Mouse (Mus musculus) heart, embryonic 12.5 days (tissue): Measurements from ENCODE around the gene 4930415L06Rik. TPM values are rescaled to one million over a fixed set of nuclear protein-coding genes. Genes with fewer than 3 reads are reported as not detected.

Source experiments
- ATAC-seq: fragments of 200-750 bp; cut with Nextera tagmentation; 2 replicates; pipeline ENCODE4 v1.8.0; 2017; ENCODE audit warnings: moderate TSS enrichment, moderate library complexity; ENCODE audit not compliant: insufficient number of reproducible peaks, low FRiP score
- H3K27ac ChIP-seq: fragments of 300-500 bp; sonication (generic); 2 replicates; pipeline ENCODE4 v1.5.1; 2016; ENCODE audit warnings: mild to moderate bottlenecking, moderate library complexity; ENCODE audit not compliant: poor library complexity, severe bottlenecking
- H3K27me3 ChIP-seq: fragments of 300-500 bp; sonication (generic); replicated peaks from 2 replicates; pipeline ENCODE4 v1.6.1; 2016; ENCODE audit warnings: mild to moderate bottlenecking, moderate library complexity
- H3K36me3 ChIP-seq: fragments of 300-500 bp; sonication (generic); 2 replicates; pipeline ENCODE4 v1.6.1; 2016; ENCODE audit warnings: mild to moderate bottlenecking, moderate library complexity
- H3K4me1 ChIP-seq: fragments of 300-500 bp; sonication (generic); replicated peaks from 2 replicates; pipeline ENCODE4 v1.6.1; 2016; ENCODE audit warnings: mild to moderate bottlenecking
- H3K4me2 ChIP-seq: fragments of 300-500 bp; sonication (generic); 2 replicates; pipeline ENCODE4 v1.6.1; 2016; ENCODE audit warnings: mild to moderate bottlenecking, moderate library complexity
- H3K4me3 ChIP-seq: fragments of 300-500 bp; sonication (generic); 2 replicates; pipeline ENCODE4 v1.5.1; 2016; ENCODE audit warnings: mild to moderate bottlenecking
- H3K9ac ChIP-seq: fragments of 300-500 bp; sonication (generic); 2 replicates; pipeline ENCODE4 v1.6.1; 2016; ENCODE audit warnings: mild to moderate bottlenecking, moderate library complexity
- H3K9me3 ChIP-seq: fragments of 300-500 bp; sonication (generic); replicated peaks from 2 replicates; pipeline ENCODE4 v1.6.1; 2016; ENCODE audit warnings: mild to moderate bottlenecking, moderate library complexity
- WGBS: fragments of 180-500 bp; shearing (Covaris S2); methylation state at CpG from one replicate; pipeline ENCODE4 v1.1.7; 2016; 5-methylcytosine and 5-hydroxymethylcytosine counted together
- polyA plus RNA-seq: library from polyadenylated mRNA; unstranded; fragments of >200 nt; fragmentation: Nextera tagmentation; extraction: Ambion mirVana; gene quantifications from 2 replicates; pipeline ENCODE4 v1.2.1, GENCODE M21; 2016

The 4930415L06Rik gene
- polyA plus RNA-seq = not detected in 2 replicates

DNA sequence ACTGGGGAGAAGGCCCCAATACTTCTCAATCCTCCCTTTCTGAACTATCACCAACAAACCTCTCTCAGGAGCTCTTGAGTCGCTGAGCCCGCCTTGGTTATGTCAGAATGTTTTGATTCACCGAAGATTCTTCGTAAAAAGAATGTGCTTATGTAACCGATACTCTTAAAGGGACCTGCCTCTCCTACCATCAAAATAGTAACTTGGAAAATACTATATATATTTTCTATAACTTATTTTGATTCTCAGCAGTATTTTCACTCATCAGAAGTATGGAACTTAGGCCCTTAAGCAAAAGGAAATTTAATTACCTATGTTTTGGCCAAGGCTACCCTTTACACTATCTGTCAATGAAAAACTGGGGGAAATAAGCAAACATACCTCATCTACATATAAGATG is at the start of gene 4930415L06Rik:
Gene 4930415L06Rik (minus strand): TSS at position 101 of the 400 bp plus-strand sequence.
- no peaks in the 10 kb centered on the region for H3K27me3 ChIP-seq
- H3K4me3 ChIP-seq = no peak within 1 kb of the TSS
- 75% methylated on average over 5 of the region's 5 CpGs for WGBS
- no peak within 1 kb of the TSS for H3K27ac ChIP-seq
- H3K4me1 ChIP-seq = no peaks in the 10 kb centered on the region
- no peak for ATAC-seq
- H3K9me3 ChIP-seq = no peaks in the 10 kb centered on the region
- H3K36me3 ChIP-seq = no peaks in the 10 kb centered on the region
- no peak within 1 kb of the TSS for H3K9ac ChIP-seq
- no peak within 1 kb of the TSS for H3K4me2 ChIP-seq

DNA sequence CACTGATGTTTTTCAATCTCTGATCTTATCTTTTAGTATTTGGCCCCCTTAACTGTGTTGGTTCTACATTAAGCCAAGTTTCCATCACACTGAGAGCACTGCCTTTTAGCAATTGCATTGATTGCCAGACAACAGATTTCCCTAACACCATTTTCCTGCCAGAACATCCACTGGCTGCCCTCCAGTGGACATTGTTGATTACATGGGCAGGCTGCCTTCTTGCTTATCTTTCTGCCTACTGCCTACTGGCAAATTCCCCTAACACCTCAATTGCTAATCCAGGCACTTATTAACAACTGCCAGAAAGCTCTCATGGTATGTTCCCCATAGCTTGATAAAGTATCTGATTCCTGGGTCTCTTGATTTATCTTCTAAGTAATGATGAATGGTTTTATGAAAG is 46.0 kb upstream of the 4930415L06Rik start:
- H3K4me1 ChIP-seq = no peaks in the 10 kb centered on the region
- H3K4me2 ChIP-seq = no peak overlapping the region
- no peak overlapping the region for H3K4me3 ChIP-seq
- no peak overlapping the region for H3K27ac ChIP-seq
- no peaks in the 10 kb centered on the region for H3K9me3 ChIP-seq
- ATAC-seq = no peak
- H3K36me3 ChIP-seq = no peaks in the 10 kb centered on the region
- H3K9ac ChIP-seq = no peak overlapping the region
- no peaks in the 10 kb centered on the region for H3K27me3 ChIP-seq

DNA sequence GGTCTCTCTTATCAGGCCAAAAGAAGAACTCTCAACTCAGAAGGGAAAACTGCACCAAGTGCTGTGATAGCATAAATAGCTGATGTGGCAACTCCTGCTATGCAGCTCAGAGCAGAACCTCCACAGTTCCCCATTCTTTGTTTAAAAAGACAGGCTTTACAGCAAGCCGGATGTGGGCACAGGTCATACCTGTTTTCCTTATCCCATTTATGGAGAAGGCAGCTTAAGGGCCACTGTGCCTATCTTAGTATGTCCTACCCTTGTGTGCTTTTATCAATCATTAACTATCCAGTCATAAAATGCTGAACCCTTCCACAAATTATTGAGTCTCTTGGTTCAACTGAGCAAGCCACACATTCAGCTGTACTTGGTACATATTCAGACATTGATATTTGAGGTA is 27.8 kb downstream of the 4930415L06Rik start:
- Histone ChIP-seq H3K27me3 (no peaks in the 10 kb centered on the region), H3K9me3 (no peaks in the 10 kb centered on the region; the same call in 1 of the 2 replicates), H3K4me3 (no peak overlapping the region), H3K9ac (no peak overlapping the region), H3K36me3 (no peaks in the 10 kb centered on the region), H3K27ac (no peak overlapping the region), H3K4me2 (no peak overlapping the region), H3K4me1 (no peaks in the 10 kb centered on the region)
- ATAC-seq = no peak
- 77% methylated on average over 1 of the region's 1 CpGs for WGBS

Other genes with a start within 250 kb of the 4930415L06Rik start
- gene 4932429P05Rik, start 180.6 kb downstream of the 4930415L06Rik start, polyA plus RNA-seq = not detected in 2 replicates